In the genomic region with DNA sequence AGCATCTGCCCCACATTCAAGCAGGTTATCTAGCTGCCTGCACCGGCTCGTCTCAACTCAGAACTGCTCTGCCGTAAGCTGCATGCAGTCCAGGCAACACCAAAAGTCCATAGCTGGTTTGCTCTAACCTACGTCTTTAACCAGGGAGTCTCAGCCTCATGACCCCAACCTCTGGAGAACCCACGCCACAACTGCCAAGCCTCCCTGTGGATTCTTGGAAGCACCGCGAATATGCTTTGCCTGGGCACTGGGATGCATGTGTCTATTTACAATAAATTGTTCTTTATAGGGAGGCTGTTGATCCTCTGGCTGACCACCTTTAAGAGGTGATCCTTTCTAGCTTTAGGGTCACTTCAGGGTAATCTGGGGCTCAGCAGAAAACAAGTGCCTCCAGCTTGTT, we compare ENCODE assay signal across 11 mouse cellular contexts. TPM values are rescaled to one million over a fixed set of nuclear protein-coding genes. Genes with fewer than 3 reads are reported as not detected.
DNase-seq lines count a peak whose midpoint lies in the region; ATAC-seq and TF ChIP-seq lines count a peak whose summit lies in the region.
"Had no signal": no experiment of that assay in that cellular context is flagged by ENCODE, and none has a peak within 500 bp of the region (broad histone marks: within the 10 kb centered on the region; RNA-seq: fewer than 3 reads in every experiment).

No protein-coding gene starts in this region.

- no peak for TF ChIP-seq RAD21 in CH12.LX (IDR thresholded peaks at IDR 0.05; ENCODE audit: low read depth, low read length)

- no peak for ATAC-seq in forebrain, embryonic 15.5 days (replicated peaks)
- ATAC-seq in liver, embryonic 15.5 days (ENCODE audit: insufficient read depth) = no peak

- no peak for TF ChIP-seq EP300 in CH12.LX (IDR thresholded peaks at IDR 0.05; ENCODE audit: low read length)

- no peak for DNase-seq in heart, embryonic 10.5 days (ENCODE audit: low spot score)
- no peak for DNase-seq in heart, adult 9 months (ENCODE audit: low spot score in 2 of 2)
- no peak for DNase-seq in CH12.LX (ENCODE audit: extremely low read depth)
- DNase-seq in left cerebral cortex, postnatal 10 days (ENCODE audit: extremely low spot score in 1 of 2, low spot score in 2 of 2) = no peak
- DNase-seq in spleen, adult 18-20 months = no peak
- no peak for DNase-seq in gastrocnemius, postnatal 4 days (ENCODE audit: low spot score in 2 of 2)

- H3K9ac ChIP-seq in CH12.LX (ENCODE audit: insufficient read depth, low read depth) = no peak overlapping the region
- H3K9ac ChIP-seq in forebrain, embryonic 15.5 days (replicated peaks) = no peak overlapping the region
- peak overlapping the region; percentile 78; the same call in 1 of the 2 replicates for H3K9ac ChIP-seq in liver, embryonic 15.5 days

- H3K4me1 ChIP-seq in heart, embryonic 10.5 days = peaks cover 33% of the 10 kb centered on the region
- peaks cover 0 to 26% of the 10 kb centered on the region in 2 experiments; a peak in 2 of 4 replicates for H3K4me1 ChIP-seq in CH12.LX (ENCODE audit: control insufficient read depth in 1 of 2, insufficient read depth in 2 of 2)
- H3K4me1 ChIP-seq in forebrain, embryonic 15.5 days = peaks cover 14% of the 10 kb centered on the region
- peaks cover 47% of the 10 kb centered on the region for H3K4me1 ChIP-seq in liver, embryonic 15.5 days (replicated peaks)

- WGBS in heart, embryonic 10.5 days = 84% methylated on average over 7 of the region's 7 CpGs
- WGBS in forebrain, embryonic 15.5 days = 89% methylated on average over 7 of the region's 7 CpGs
- 82% methylated on average over 7 of the region's 7 CpGs for WGBS in liver, embryonic 15.5 days (ENCODE audit: insufficient replicate concordance)

- H3K27me3 ChIP-seq in heart, embryonic 10.5 days (ENCODE audit: insufficient read depth, poor library complexity, severe bottlenecking) = peaks cover 18% of the 10 kb centered on the region
- H3K27me3 ChIP-seq in CH12.LX (replicated peaks) = no peaks in the 10 kb centered on the region
- H3K27me3 ChIP-seq in forebrain, embryonic 15.5 days = peaks cover 18% of the 10 kb centered on the region
- peaks cover 15% of the 10 kb centered on the region for H3K27me3 ChIP-seq in liver, embryonic 15.5 days

- dilution Hi-C loops in CH12.LX (cut with MboI; ENCODE audit: extremely low pct_ligation_motif_present, extremely low pct_unique_long_range_greater_than_20kb, low sequenced_read_pairs) = no loop called here

- no peaks in the 10 kb centered on the region for H3K79me2 ChIP-seq in CH12.LX (replicated peaks; ENCODE audit: control insufficient read depth, extremely low read depth, insufficient read depth, poor library complexity, severe bottlenecking)

- no peak for TF ChIP-seq POLR2A in CH12.LX (IDR thresholded peaks at IDR 0.05; ENCODE audit: low read depth, low read length)

- in situ Hi-C loops in CH12.LX (cut with MboI; ENCODE audit: low pct_ligation_motif_present, low pct_unique_long_range_greater_than_20kb, low sequenced_read_pairs) = loop anchor here (25.0 kb wide), 1 partner anchor 260 kb away; a partner anchor contains a TSS

- peak overlapping the region; percentile 94; the same call in 1 of the 2 replicates for H3K27ac ChIP-seq in heart, embryonic 10.5 days
- H3K27ac ChIP-seq in CH12.LX (ENCODE audit: insufficient read depth, low read depth) = no peak overlapping the region
- H3K27ac ChIP-seq in forebrain, embryonic 15.5 days (replicated peaks) = no peak overlapping the region; the same call in 1 of the 2 replicates
- H3K27ac ChIP-seq in liver, embryonic 15.5 days (replicated peaks) = peak overlapping the region; percentile 89

- H3K4me3 ChIP-seq in heart, embryonic 10.5 days = peak overlapping the region; percentile 76
- peak overlapping the region in 1 of 3 experiments; percentile 81 for H3K4me3 ChIP-seq in CH12.LX (replicated peaks in 1 of 3; ENCODE audit: low read depth in 2 of 3, low read length in 2 of 3, poor library complexity in 1 of 3)
- peak overlapping the region; percentile 59 for H3K4me3 ChIP-seq in forebrain, embryonic 15.5 days
- H3K4me3 ChIP-seq in liver, embryonic 15.5 days (replicated peaks) = peak overlapping the region; percentile 82

- peak overlapping the region; percentile 65; the same call in 1 of the 2 replicates for H3K4me2 ChIP-seq in CH12.LX (ENCODE audit: insufficient read depth, low read depth, poor library complexity, severe bottlenecking)
- peak overlapping the region; percentile 65 for H3K4me2 ChIP-seq in forebrain, embryonic 15.5 days (replicated peaks)
- H3K4me2 ChIP-seq in liver, embryonic 15.5 days = peak overlapping the region; percentile 99

- intact Hi-C loops in left cerebral cortex, postnatal 10 days (cut with DNase I) = no loop called here

- H3K36me3 ChIP-seq in heart, embryonic 10.5 days = peaks cover 53% of the 10 kb centered on the region
- H3K36me3 ChIP-seq in CH12.LX (replicated peaks in 1 of 2; ENCODE audit: control insufficient read depth in 1 of 2, insufficient read depth in 1 of 2, low read length in 1 of 2) = peaks cover 51 to 54% of the 10 kb centered on the region in 2 experiments
- H3K36me3 ChIP-seq in forebrain, embryonic 15.5 days = peaks cover 51% of the 10 kb centered on the region
- H3K36me3 ChIP-seq in liver, embryonic 15.5 days (replicated peaks) = peaks cover 54% of the 10 kb centered on the region

- no peaks in the 10 kb centered on the region for H3K9me3 ChIP-seq in heart, embryonic 10.5 days
- no peaks in the 10 kb centered on the region for H3K9me3 ChIP-seq in CH12.LX (replicated peaks; ENCODE audit: low read length)
- H3K9me3 ChIP-seq in forebrain, embryonic 15.5 days = no peaks in the 10 kb centered on the region
- no peaks in the 10 kb centered on the region for H3K9me3 ChIP-seq in liver, embryonic 15.5 days (replicated peaks)

- TF ChIP-seq CTCF in CH12.LX (conservative IDR thresholded peaks at IDR 0.05 in 1 of 2, IDR thresholded peaks at IDR 0.05 in 1 of 2; ENCODE audit: low read depth in 2 of 2, low read length in 2 of 2) = no peak

TF ChIP-seq in CH12.LX, 34 proteins besides CTCF, POLR2A, EP300 and RAD21:
- TF ChIP-seq HCFC1 (IDR thresholded peaks at IDR 0.05; ENCODE audit: low read depth, low read length) (no peak), CHD2 (IDR thresholded peaks at IDR 0.05; ENCODE audit: low read length) (0 out of 2 replicates have a peak, but pooled peaks have one; percentile 11), BHLHE40 (IDR thresholded peaks at IDR 0.05; ENCODE audit: low read depth, low read length) (no peak), KAT2A (IDR thresholded peaks at IDR 0.05; ENCODE audit: insufficient replicate concordance, low read length) (no peak)

RNA-seq across cellular contexts. Expression of a gene that starts 1.1 kb away (rescaled TPM):
- polyA plus RNA-seq in heart, embryonic 10.5 days (2016; fragmentation: Nextera tagmentation; extraction: Ambion mirVana) = 8.1 TPM in 2 replicates
- 34.7 and 35.7 TPM in 2 replicates for total RNA-seq in CH12.LX (2012; rRNA removed)
- 24.9 and 27.2 TPM in 2 replicates for total RNA-seq in CH12.LX (2014; rRNA removed)
- 12.3 and 17.1 TPM in 2 replicates for polyA plus RNA-seq in CH12.LX (2012; ENCODE audit: insufficient read length, low read depth)
- 9.0 and 10.2 TPM in 2 replicates for polyA plus RNA-seq in forebrain, embryonic 15.5 days (2015; fragmentation: Nextera tagmentation; extraction: Ambion mirVana)
- 2.4 and 4.3 TPM in 2 replicates for polyA plus RNA-seq in liver, embryonic 15.5 days (2015; fragmentation: Nextera tagmentation; extraction: Ambion mirVana)
- 10 to 100 TPM; 28.6 to 30.5 TPM for total RNA-seq in left cerebral cortex, postnatal 10 days (2021)
- 10 to 100 TPM; 11.1 to 12.0 TPM for total RNA-seq in gastrocnemius, postnatal 4 days (2021)

RNA-seq across cellular contexts. Expression of a gene that starts 4.3 kb away (rescaled TPM):
- polyA plus RNA-seq in heart, embryonic 10.5 days (2016; fragmentation: Nextera tagmentation; extraction: Ambion mirVana) = 1.3 and 1.4 TPM in 2 replicates
- 1.1 and 1.4 TPM in 2 replicates for total RNA-seq in CH12.LX (2012; rRNA removed)
- total RNA-seq in CH12.LX (2014; rRNA removed) = 2.3 and 2.4 TPM in 2 replicates
- polyA plus RNA-seq in CH12.LX (2012; ENCODE audit: insufficient read length, low read depth) = 1.1 and 1.5 TPM in 2 replicates
- 1.8 and 2.4 TPM in 2 replicates for polyA plus RNA-seq in forebrain, embryonic 15.5 days (2015; fragmentation: Nextera tagmentation; extraction: Ambion mirVana)
- 0.40 TPM in 2 replicates for polyA plus RNA-seq in liver, embryonic 15.5 days (2015; fragmentation: Nextera tagmentation; extraction: Ambion mirVana)
- 1 to 10 TPM; 1.2 to 1.6 TPM for total RNA-seq in left cerebral cortex, postnatal 10 days (2021)
- under 1 TPM; 0.26 to 0.32 TPM for total RNA-seq in gastrocnemius, postnatal 4 days (2021)
- total RNA-seq: hematopoietic stem cell, adult 5-6 weeks had no signal
- polyA plus RNA-seq: CD4-positive, CD25-positive, alpha-beta regulatory T cell, adult 4 months had no signal

RNA-seq across cellular contexts. Expression of a gene that starts 6.5 kb away (rescaled TPM):
- polyA plus RNA-seq in heart, embryonic 10.5 days (2016; fragmentation: Nextera tagmentation; extraction: Ambion mirVana) = 0.31 and 0.38 TPM in 2 replicates
- total RNA-seq in CH12.LX (2012; rRNA removed) = not detected in 2 replicates
- not detected in 2 replicates for total RNA-seq in CH12.LX (2014; rRNA removed)
- polyA plus RNA-seq in CH12.LX (2012; ENCODE audit: insufficient read length, low read depth) = not detected in 2 replicates
- 1.8 and 4.0 TPM in 2 replicates for polyA plus RNA-seq in forebrain, embryonic 15.5 days (2015; fragmentation: Nextera tagmentation; extraction: Ambion mirVana)
- polyA plus RNA-seq in liver, embryonic 15.5 days (2015; fragmentation: Nextera tagmentation; extraction: Ambion mirVana) = 0.46 and 0.68 TPM in 2 replicates
- total RNA-seq in left cerebral cortex, postnatal 10 days (2021) = 1 to 10 TPM in 1 of 2 experiments, under 1 TPM in 1; 0.77 to 1.1 TPM
- total RNA-seq in gastrocnemius, postnatal 4 days (2021) = under 1 TPM; 0.44 to 0.71 TPM

RNA-seq across cellular contexts. Expression of a gene that starts 12.2 kb away (rescaled TPM):
- 0.06 TPM in 1 of 2 replicates, not detected in the other for polyA plus RNA-seq in heart, embryonic 10.5 days (2016; fragmentation: Nextera tagmentation; extraction: Ambion mirVana)
- total RNA-seq in CH12.LX (2012; rRNA removed) = not detected in 2 replicates
- total RNA-seq in CH12.LX (2014; rRNA removed) = not detected in 2 replicates
- polyA plus RNA-seq in CH12.LX (2012; ENCODE audit: insufficient read length, low read depth) = not detected in 2 replicates
- polyA plus RNA-seq in forebrain, embryonic 15.5 days (2015; fragmentation: Nextera tagmentation; extraction: Ambion mirVana) = not detected in 2 replicates
- polyA plus RNA-seq in liver, embryonic 15.5 days (2015; fragmentation: Nextera tagmentation; extraction: Ambion mirVana) = not detected in 2 replicates
- not detected for total RNA-seq in left cerebral cortex, postnatal 10 days (2021)
- total RNA-seq in gastrocnemius, postnatal 4 days (2021) = not detected
- polyA plus RNA-seq: brain, embryonic 14.5 days; CD4-positive, CD25-positive, alpha-beta regulatory T cell, adult 4 months had no signal

RNA-seq across cellular contexts. Expression of a gene that starts 17.0 kb away (rescaled TPM):
- 137 and 150 TPM in 2 replicates for polyA plus RNA-seq in heart, embryonic 10.5 days (2016; fragmentation: Nextera tagmentation; extraction: Ambion mirVana)
- total RNA-seq in CH12.LX (2012; rRNA removed) (134 and 151 TPM in 2 replicates), CH12.LX (2014; rRNA removed) (106 and 108 TPM in 2 replicates)
- polyA plus RNA-seq in CH12.LX (2012; ENCODE audit: insufficient read length, low read depth) = 95.4 and 122 TPM in 2 replicates
- polyA plus RNA-seq in forebrain, embryonic 15.5 days (2015; fragmentation: Nextera tagmentation; extraction: Ambion mirVana) = 127 and 149 TPM in 2 replicates
- polyA plus RNA-seq in liver, embryonic 15.5 days (2015; fragmentation: Nextera tagmentation; extraction: Ambion mirVana) = 110 and 115 TPM in 2 replicates
- total RNA-seq in left cerebral cortex, postnatal 10 days (2021) = 10 to 100 TPM; 88.3 to 93.1 TPM
- total RNA-seq in gastrocnemius, postnatal 4 days (2021) = 10 to 100 TPM; 83.5 to 87.3 TPM

Comparison
In these comparisons a context has a peak if more than half of its experiments do, and no peak if none do; other contexts are left out.
1. H3K27ac ChIP-seq: peak in heart, embryonic 10.5 days (single experiment) and liver, embryonic 15.5 days (single experiment); none in CH12.LX (single experiment) and forebrain, embryonic 15.5 days (single experiment).
2. Peak in every context shown above with its lines, with median percentiles within 50 percentile points of each other: H3K4me2 ChIP-seq.